ENCODE assay signal across 19 mouse cellular contexts in genomic region chr10:38986053-38986452, GRCm38 (mm10). TPM values are rescaled to one million over a fixed set of nuclear protein-coding genes. Genes with fewer than 3 reads are reported as not detected.
A peak's percentile ranks its signal among the peaks of the same experiment; 100 is the strongest.
DNase-seq lines count a peak whose midpoint lies in the region; ATAC-seq and TF ChIP-seq lines count a peak whose summit lies in the region.
"Had no signal": no experiment of that assay in that cellular context is flagged by ENCODE, and none has a peak within 500 bp of the region (broad histone marks: within the 10 kb centered on the region; RNA-seq: fewer than 3 reads in every experiment).

No protein-coding gene starts in this region.

- H3K4me2 ChIP-seq in heart, postnatal 0 days (ENCODE audit: low read depth, low read length) = no peak overlapping the region
- H3K4me2 ChIP-seq in lung, postnatal 0 days (replicated peaks; ENCODE audit: low read depth, low read length) = no peak overlapping the region
- H3K4me2 ChIP-seq: forebrain, embryonic 13.5 days; hindbrain, embryonic 13.5 days; intestine, embryonic 15.5 days; liver, embryonic 15.5 days had no signal

- TF ChIP-seq POLR2A in lung, adult 2 months (IDR thresholded peaks at IDR 0.05; ENCODE audit: borderline replicate concordance, extremely low read depth, low read depth, low read length) = no peak

- TF ChIP-seq EP300 in heart, postnatal 0 days (IDR thresholded peaks at IDR 0.05; ENCODE audit: low read depth) = peak; percentile 54; the same call in 1 of the 2 replicates
- TF ChIP-seq EP300 in lung, postnatal 0 days (IDR thresholded peaks at IDR 0.05) = no peak

- no peak overlapping the region for H3K4me3 ChIP-seq in heart, postnatal 0 days (ENCODE audit: low read depth, low read length)
- no peak overlapping the region for H3K4me3 ChIP-seq in heart, embryonic 10.5 days
- no peak overlapping the region for H3K4me3 ChIP-seq in lung, postnatal 0 days (ENCODE audit: low read depth, low read length)
- H3K4me3 ChIP-seq in lung, adult 2 months (replicated peaks; ENCODE audit: extremely low read depth, low read depth, low read length) = no peak overlapping the region
- H3K4me3 ChIP-seq: forebrain, embryonic 13.5 days; hindbrain, embryonic 13.5 days; intestine, embryonic 15.5 days; liver, embryonic 15.5 days had no signal

- WGBS in heart, postnatal 0 days = 77% methylated on average over 3 of the region's 3 CpGs
- WGBS in heart, embryonic 10.5 days = 81% methylated on average over 3 of the region's 3 CpGs
- WGBS in lung, postnatal 0 days = 49% methylated on average over 3 of the region's 3 CpGs
- 70% methylated on average over 3 of the region's 3 CpGs for WGBS in lung, adult 2 months

- TF ChIP-seq CTCF in heart, postnatal 0 days (IDR thresholded peaks at IDR 0.05; ENCODE audit: low read depth) = no peak
- TF ChIP-seq CTCF in lung, postnatal 0 days (IDR thresholded peaks at IDR 0.05) = no peak
- TF ChIP-seq CTCF in lung, adult 2 months (IDR thresholded peaks at IDR 0.05; ENCODE audit: insufficient read depth, low read length) = no peak

- no peaks in the 10 kb centered on the region for H3K27me3 ChIP-seq in heart, postnatal 0 days (ENCODE audit: control insufficient read depth, insufficient read depth, low read length)
- no peaks in the 10 kb centered on the region for H3K27me3 ChIP-seq in heart, embryonic 10.5 days (ENCODE audit: insufficient read depth, poor library complexity, severe bottlenecking)
- H3K27me3 ChIP-seq in lung, postnatal 0 days (replicated peaks; ENCODE audit: insufficient read depth, low read length) = no peaks in the 10 kb centered on the region
- H3K27me3 ChIP-seq: forebrain, embryonic 13.5 days; hindbrain, embryonic 13.5 days; intestine, embryonic 15.5 days; liver, embryonic 15.5 days had no signal

- peaks cover 22% of the 10 kb centered on the region for H3K4me1 ChIP-seq in heart, postnatal 0 days (ENCODE audit: control insufficient read depth, insufficient read depth)
- peaks cover 8% of the 10 kb centered on the region; the same call in 1 of the 2 replicates for H3K4me1 ChIP-seq in heart, embryonic 10.5 days
- peaks cover 9% of the 10 kb centered on the region; the same call in 1 of the 2 replicates for H3K4me1 ChIP-seq in lung, postnatal 0 days (ENCODE audit: insufficient read depth, low read depth, low read length)
- H3K4me1 ChIP-seq in lung, adult 2 months (ENCODE audit: control insufficient read depth, insufficient read depth, low read length) = peaks cover 2% of the 10 kb centered on the region
- H3K4me1 ChIP-seq: forebrain, embryonic 13.5 days; liver, embryonic 15.5 days had no signal

- peak overlapping the region; percentile 44 for H3K27ac ChIP-seq in heart, postnatal 0 days (ENCODE audit: low read depth)
- H3K27ac ChIP-seq in heart, embryonic 10.5 days = no peak overlapping the region
- H3K27ac ChIP-seq in lung, postnatal 0 days (ENCODE audit: low read length) = no peak overlapping the region
- H3K27ac ChIP-seq: forebrain, embryonic 13.5 days; hindbrain, embryonic 13.5 days; intestine, embryonic 15.5 days; liver, embryonic 15.5 days had no signal

- DNase-seq in heart, postnatal 0 days (ENCODE audit: low spot score) = no peak
- DNase-seq in heart, embryonic 10.5 days (ENCODE audit: low spot score) = no peak
- no peak for DNase-seq in lung, postnatal 0 days (ENCODE audit: low spot score)
- no peak for DNase-seq in lung, adult 2 months
- DNase-seq in kidney, postnatal 25 days = peak; percentile 13 to 57
- no peak for DNase-seq in layer of hippocampus, adult 11-12 months (ENCODE audit: low spot score)
- no peak for DNase-seq in thymus, postnatal 4 days
- DNase-seq: adrenal gland, postnatal 10 days; cerebellum, adult 18-20 months; thymus, adult 18-20 months had no signal

- 0 out of 2 replicates have a peak, but pooled peaks cover 4% of the 10 kb centered on the region for H3K36me3 ChIP-seq in heart, postnatal 0 days (replicated peaks; ENCODE audit: control insufficient read depth, insufficient read depth, low read length)
- H3K36me3 ChIP-seq in heart, embryonic 10.5 days = peaks cover 10% of the 10 kb centered on the region; the same call in 1 of the 2 replicates
- no peaks in the 10 kb centered on the region for H3K36me3 ChIP-seq in lung, postnatal 0 days (ENCODE audit: insufficient read depth, low read length)
- H3K36me3 ChIP-seq: hindbrain, embryonic 13.5 days; intestine, embryonic 15.5 days; liver, embryonic 15.5 days had no signal

- ATAC-seq in heart, postnatal 0 days (ENCODE audit: insufficient read depth, low read depth) = peak; percentile 65
- peak; percentile 30; the same call in 1 of the 2 replicates for ATAC-seq in lung, postnatal 0 days
- ATAC-seq: CD4-positive, CD25-positive, alpha-beta regulatory T cell, adult 4 months; forebrain, embryonic 13.5 days; intestine, embryonic 15.5 days; midbrain, embryonic 16.5 days had no signal

- H3K9ac ChIP-seq in heart, postnatal 0 days (replicated peaks; ENCODE audit: low read depth, low read length) = no peak overlapping the region
- no peak overlapping the region for H3K9ac ChIP-seq in lung, postnatal 0 days (replicated peaks; ENCODE audit: low read depth)
- H3K9ac ChIP-seq: forebrain, embryonic 13.5 days; hindbrain, embryonic 13.5 days; intestine, embryonic 15.5 days; liver, embryonic 15.5 days had no signal

- no peaks in the 10 kb centered on the region for H3K9me3 ChIP-seq in heart, postnatal 0 days (replicated peaks; ENCODE audit: control insufficient read depth, low read length)
- no peaks in the 10 kb centered on the region for H3K9me3 ChIP-seq in heart, embryonic 10.5 days
- no peaks in the 10 kb centered on the region for H3K9me3 ChIP-seq in lung, postnatal 0 days (ENCODE audit: low read length)
- H3K9me3 ChIP-seq: forebrain, embryonic 13.5 days; hindbrain, embryonic 13.5 days; intestine, embryonic 15.5 days; liver, embryonic 15.5 days had no signal

RNA-seq across cellular contexts. Expression of gene Lama4, which starts 20.7 kb away (rescaled TPM):
- total RNA-seq in heart, postnatal 0 days (2014; rRNA removed; ENCODE audit: low replicate concordance) = 120 and 124 TPM in 2 replicates
- 68.7 and 72.2 TPM in 2 replicates for polyA plus RNA-seq in heart, postnatal 0 days (2015; fragmentation: Nextera tagmentation; extraction: Ambion mirVana)
- 60.0 and 129 TPM in 2 replicates for polyA plus RNA-seq in heart, embryonic 10.5 days (2016; fragmentation: Nextera tagmentation; extraction: Ambion mirVana)
- polyA plus RNA-seq in lung, postnatal 0 days (2015; fragmentation: Nextera tagmentation; extraction: Ambion mirVana) = 72.0 and 73.6 TPM in 2 replicates
- polyA plus RNA-seq in lung, adult 2 months (2012; rRNA removed) = 37.7 and 48.2 TPM in 2 replicates
- total RNA-seq: common myeloid progenitor, adult 5-6 weeks; granulocyte monocyte progenitor cell, adult 5-6 weeks; MEL had no signal

Comparison
In these comparisons a context has a peak if more than half of its experiments do, and no peak if none do; other contexts are left out.
1. DNase-seq: peak in kidney, postnatal 25 days (2 of 2); none in heart, postnatal 0 days (single experiment), heart, embryonic 10.5 days (single experiment), lung, postnatal 0 days (single experiment), lung, adult 2 months (single experiment), layer of hippocampus, adult 11-12 months (single experiment) and thymus, postnatal 4 days (single experiment).